Mouse (Mus musculus): Measurements from ENCODE around the gene Vps13d. TPM values are rescaled to one million over a fixed set of nuclear protein-coding genes. Genes with fewer than 3 reads are reported as not detected.
A peak's percentile ranks its signal among the peaks of the same experiment; 100 is the strongest.
"Not testable (repeated sequence)": the region's sequence is repeated elsewhere in the genome, so short reads cannot be mapped to it uniquely, and the experiment has no call there.

Vps13d gene
- polyA plus RNA-seq, 2 experiments from 2014 or later, result 9.2 to 17.9 TPM

DNA sequence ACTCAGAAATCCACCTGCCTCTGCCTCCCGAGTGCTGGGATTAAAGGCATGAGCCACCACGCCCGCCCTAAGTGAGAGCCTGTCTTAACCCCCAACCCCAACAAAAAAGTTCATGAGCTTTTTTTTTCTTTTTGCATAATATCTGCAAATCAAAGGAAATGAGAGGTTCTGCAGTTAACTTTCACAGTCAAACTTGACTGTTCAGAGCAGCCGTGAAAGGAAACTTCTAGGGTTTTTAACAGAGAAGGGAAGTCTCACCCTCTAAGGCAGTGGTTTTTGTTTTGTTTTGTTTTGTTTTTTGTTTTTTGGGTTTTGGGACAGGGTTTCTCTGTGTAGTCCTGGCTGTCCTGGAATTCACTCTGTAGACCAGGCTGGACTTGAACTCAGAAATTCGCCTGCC, 15.8 kb upstream of the Vps13d start:
- peak; percentile 55 for ATAC-seq

DNA sequence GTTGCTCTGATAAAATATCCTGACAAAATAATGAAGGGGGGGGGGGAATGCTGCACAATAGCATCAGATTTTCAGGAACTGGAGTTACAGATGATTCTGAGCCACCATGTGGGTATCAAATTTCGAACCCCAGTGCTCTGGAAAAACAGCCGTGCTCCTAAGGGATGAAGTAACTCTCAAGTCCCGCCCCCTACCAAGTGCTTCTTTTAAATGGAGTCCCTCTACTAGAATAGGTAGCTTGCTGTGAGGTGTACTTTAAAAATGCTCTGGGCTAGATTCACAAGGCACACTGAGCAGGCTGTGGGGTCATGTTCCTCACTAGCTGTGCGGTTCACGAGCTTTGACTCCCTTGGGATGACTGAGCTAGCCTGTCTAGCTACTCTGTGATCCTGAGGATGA, 14.9 kb upstream of the Vps13d start:
- no peak for ATAC-seq

DNA sequence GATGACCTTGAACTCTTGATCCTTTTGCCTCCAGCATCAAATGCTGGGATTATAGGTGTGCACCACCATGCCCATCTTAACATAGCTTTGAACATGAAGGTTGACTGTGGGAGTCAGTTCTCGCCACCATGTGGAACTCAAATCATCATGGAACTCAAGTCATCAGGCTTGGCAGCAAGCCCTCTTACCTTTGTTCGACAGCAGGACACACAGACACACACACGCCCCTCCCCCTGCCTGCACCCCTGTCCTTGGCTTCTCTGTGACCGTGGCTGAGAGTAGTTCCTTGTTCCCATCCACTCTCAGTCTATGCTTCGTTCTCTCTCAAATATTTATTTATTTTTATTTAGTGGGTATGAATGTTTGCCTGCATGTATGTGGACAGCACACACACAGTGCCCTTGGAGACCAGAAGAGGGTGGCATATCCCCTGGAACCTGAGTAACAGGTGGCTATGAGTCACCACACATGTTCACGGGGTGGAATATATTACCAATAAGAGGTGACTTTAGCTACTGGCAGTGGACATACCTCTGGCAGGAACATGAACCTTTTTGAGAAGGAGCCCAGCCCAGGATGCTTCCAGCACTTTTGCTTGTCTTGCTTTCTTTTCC, 14.4 kb upstream of the Vps13d start:
- no peak for ATAC-seq

DNA sequence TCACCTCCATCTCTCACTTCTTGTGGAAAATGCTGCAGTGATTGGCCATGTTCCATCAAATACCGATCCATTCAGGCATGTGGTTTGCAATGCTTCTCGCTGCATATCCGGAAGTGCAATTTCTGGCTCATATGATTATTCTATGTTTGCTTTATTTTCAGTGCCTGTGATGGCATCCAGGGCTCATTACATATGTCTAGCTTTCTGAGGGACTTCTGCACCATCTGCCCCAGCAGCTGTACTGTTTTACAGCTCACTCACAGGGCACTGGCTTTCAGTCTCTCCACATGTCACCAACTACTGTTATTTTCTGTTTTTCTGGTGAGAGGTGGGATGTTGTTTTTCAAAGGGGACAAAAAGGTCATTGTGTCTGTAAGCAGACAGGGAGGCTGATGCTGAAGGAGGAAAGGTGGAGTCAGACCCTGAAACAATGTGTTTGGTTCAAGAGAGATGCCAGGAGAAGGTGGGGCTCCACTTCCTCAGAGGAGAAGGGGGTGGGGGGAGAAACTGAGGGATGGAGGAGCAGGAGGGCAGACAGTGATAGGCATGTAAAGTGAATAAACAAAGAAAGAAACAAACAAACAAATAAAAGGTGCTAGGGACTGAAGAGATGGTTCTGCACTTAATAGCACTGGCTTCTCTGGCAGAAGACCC, 13.0 kb upstream of the Vps13d start:
- no peak for ATAC-seq

DNA sequence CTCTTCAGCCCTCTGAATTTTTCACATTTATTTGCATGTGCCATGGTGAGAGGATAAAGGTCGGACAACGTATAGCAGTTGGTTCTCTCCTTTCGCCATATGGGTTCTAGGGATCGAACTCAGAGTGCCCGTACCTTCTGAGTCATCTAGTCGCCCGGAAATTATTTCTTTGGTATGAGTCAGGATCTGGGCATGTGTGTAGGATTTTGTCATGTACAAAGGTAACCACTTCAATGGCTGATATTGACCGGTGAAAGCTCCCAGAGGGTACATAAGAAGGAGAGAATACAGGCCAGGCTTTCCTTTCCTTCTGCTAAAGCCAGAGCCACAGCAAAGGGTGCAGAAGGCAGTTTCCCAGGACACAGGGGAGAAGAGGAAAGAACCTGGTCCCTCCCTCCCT, 10.0 kb upstream of the Vps13d start:
- ATAC-seq, result no peak

DNA sequence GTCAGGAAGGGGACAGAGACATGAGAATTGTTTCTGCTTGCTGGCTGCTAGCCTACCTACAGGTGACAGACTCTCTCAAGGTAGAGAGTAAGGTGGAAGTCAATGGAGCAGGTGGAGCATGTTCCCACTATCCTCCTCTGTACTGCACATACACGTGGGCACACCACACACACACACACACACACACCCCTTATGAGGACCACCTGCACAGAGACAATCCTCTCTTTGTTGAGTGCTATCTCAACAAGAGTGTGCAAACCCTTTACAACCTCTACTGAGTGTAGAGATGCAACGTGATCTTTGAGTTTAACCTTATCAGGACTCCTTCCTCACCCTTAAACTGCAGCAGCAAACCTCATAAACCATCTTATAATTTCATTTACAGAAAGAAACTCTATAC, 8.5 kb upstream of the Vps13d start:
- ATAC-seq, result no peak

DNA sequence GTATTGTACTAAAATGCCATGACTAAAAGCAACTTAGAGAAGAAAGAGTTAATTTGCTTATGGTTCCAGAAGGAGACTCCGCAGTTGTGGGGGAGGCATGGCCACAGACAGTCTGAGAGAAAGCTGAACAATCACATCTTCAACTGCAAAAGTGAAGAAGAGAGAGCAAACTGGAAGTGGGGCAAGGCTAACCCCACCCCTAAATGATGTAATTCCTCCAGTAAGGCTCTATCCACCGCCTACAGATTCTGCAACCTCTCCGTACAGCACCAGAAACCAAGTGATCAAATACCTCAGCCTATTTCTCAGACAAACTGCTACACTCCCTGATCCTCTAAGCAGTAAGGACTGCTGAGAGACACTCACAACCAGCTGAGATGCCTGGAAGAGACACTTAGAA, 6.6 kb upstream of the Vps13d start:
- no peak for ATAC-seq

DNA sequence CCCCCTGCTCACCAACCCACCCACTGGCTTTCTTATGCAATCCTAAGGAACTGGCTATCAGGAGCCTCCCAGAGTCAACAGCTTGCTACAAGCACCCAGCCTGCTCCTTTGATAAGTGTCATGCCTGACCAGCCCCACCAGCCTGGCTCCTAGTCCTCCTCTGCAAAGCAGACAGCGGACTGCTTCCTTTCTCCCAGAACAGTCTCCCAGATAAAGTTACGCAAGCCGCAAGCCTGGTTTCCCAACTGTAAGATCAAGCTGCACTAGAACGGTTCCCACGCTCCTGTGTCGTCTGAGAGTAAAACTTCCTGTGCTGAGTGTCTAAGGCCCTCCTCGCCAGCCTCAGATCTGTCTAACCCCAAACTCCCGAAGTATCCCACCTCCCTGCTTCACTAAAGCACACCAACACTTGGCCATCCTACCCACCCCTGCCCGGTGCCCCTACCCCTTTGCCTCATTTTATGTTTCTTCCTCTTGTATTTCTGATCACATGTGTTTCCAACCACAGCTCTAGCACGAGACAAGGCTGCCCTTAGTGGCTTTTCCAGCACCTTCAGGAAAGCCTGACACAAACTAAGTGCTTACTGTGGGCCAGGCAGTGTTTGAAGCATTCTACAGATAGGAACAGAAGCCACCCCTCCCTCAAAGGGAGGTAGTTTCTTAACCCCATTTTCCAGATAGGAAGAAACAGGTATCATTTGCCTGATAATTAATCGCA, 5.3 kb upstream of the Vps13d start:
- ATAC-seq, result peak; percentile 26

DNA sequence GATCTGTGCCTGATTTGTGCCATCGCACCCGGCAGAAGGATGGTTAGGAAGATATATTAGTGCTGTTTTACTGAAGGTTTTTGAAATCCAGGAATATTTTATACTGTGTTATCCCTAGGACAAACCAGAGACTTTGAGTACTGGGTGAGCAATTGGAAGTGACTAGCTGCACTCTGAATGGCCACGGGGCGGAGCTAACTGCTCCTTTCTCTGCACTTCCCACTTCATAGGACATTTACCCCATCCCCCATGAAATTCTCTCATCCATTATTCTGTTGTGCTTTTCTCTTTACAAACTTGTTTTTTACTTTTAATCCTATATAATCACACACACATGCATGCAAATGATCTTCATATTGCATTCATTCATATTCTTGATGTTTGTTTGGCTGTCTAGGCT, 1.8 kb upstream of the Vps13d start:
- ATAC-seq, result no peak

DNA sequence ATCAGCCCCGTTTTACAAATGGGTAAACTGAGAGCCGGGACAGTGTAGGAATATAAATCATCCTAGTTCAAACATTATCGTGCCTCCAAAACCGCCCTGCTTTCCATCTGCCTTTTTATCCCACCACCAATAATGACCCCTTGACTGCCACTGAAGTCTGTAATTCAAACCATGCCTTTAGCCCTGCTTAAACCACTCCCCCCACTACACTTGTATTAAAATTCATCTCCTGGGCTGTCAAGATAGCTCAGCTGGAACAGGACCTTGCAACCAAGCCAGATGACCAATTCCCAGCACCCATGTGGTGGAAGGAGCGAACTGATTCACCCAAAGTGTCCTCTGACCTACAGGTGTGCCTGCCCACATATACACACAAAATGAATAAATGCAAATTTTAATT, 367 bp upstream of the Vps13d start:
- no peak for ATAC-seq

DNA sequence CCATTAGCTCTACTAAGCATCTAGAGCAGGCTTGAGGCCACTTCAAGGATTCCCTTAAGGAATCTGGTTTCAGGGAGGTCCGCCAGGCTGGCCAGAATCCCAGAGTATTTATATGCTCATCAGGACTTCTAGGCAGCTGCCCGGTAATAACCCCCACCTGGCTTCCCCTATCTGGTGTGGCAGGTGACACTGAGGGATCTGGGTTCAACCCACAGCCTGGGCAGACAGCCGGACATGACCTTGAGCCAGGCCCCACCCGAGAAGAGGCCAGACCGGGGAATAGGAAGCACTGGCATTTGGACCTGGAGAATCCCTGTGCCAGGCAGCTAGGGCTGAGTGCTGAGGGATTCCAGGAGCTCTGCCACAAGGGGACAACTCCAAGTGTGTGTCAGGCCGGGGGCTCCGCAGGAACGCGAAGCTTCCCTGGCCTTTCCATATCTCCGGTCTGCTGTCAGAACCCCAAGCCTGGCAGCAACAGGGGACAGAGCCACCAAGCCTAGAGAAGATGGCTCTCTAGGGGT, 754 bp downstream of the Vps13d start:
- peak; percentile 2 for ATAC-seq

DNA sequence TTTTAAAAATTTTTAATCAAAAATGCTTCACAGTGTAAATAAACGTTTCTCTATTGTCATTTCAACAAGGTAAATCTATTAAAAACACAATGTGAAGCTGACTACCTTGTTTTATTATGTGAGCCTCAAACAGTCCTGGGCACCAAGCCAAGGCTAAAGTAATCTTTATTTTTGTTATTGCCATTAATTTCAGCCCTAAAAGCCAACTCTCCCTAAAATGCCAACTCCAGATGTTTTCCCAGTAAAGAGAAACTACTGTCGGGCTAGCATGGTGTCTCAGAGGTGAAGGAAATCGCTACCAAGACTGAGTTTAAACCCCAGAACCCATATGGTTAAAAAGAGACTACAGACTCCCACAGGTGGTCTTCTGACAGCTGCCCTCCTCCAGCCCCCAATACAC, 1.4 kb downstream of the Vps13d start:
- no peak for ATAC-seq

DNA sequence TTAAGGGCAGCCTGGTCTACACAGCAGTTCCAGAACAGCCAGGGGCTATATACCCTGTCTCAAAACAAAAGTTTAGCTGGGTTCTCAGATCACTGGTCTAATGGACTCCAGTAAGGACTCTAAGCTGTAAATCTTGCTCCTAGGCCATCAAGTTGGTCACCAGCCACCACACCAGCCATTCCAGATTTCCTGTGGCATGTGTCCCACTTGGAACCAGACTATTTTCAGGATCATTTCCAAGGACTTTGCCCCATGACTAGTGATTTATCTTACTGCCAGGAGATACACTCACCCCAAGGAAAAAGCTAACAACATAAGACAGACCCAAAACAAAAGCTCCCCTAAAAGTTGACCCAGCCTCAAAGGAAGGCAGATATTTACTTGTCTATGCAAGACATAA, 2.1 kb downstream of the Vps13d start:
- ATAC-seq, result no peak

DNA sequence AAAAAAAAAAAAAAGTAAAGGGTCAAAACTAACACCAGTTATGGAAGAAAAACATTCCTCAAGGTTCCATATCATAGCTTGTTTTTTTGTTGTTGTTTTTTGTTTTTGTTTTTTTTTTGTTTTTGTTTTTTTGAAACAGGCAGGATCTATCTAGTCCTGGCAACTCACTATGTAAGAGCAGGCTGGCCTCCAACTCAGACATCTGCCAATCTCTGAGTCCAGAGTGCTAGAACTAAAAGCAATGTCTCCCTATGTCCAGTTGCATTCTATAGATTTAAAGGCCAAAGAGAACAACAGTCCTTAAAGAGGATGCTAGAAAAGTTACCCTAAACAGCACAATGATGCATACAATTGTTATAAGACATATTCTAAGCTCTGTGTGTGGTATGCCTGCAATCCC, 6.2 kb downstream of the Vps13d start:
- no peak for ATAC-seq

DNA sequence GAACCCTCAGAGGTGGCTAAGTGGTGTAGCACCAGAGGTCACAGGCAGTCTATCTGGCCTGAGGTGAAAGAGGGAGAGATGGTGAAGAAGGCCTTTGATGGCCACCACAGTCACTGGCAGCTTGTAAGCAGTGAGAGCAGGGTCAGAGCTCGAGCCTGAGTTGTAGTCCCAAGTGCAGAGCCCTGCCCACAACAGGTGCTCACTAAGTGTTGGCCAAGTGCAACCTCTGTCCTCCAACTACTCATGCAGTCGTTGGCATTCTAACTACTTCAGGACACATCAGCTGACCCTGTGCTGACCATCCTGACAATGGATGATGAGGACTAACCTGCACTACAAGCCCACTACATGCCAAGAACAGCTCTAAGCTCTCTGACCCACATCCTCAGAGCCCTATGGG, 7.2 kb downstream of the Vps13d start:
- ATAC-seq, result no peak

DNA sequence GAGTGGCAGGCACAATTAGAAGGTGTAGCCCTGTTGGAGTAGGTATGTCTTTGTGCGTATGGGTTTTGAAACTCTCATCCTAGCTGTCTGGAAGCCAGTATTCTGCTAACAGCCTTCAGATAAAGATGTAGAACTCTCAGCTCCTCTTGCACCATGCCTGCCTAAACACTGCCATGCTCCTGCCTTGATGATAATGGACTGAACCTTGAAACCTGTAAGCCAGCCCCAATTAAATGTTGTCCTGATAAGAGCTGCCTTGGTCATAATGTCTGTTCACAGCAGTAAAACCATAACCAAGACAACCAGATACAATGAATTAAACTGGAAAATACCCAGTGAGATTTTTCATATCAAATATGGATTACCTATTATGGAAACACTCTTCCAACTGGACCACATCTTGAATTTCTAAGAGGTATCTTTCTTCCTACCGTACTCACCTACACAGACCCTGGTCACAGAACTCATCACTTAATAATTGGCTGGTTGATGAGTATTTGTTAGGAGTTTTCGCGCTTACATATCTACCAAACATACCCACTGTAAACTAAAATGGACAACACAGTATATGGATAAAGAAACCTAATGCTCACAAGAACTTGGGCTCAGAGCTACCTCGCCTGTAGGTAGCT, 15.8 kb downstream of the Vps13d start:
- no peak for ATAC-seq

DNA sequence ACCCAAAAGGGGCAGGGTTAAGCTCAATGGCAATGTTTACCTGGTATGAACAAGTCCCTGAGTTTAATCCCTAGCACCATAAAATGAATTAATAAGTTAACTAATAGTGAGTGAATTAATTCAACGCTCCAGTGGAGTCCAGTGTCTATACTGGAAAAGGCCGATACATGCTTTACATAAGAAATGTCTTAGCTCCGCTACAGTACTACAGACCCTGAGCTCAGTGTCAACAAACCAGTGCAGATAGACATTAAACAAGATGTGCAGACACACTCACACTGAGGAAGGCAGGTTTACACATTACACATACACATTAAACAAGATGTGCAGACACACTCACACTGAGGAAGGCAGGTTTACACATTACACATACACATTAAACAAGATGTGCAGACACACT, 29.3 kb downstream of the Vps13d start:
- ATAC-seq, result not testable (repeated sequence)

DNA sequence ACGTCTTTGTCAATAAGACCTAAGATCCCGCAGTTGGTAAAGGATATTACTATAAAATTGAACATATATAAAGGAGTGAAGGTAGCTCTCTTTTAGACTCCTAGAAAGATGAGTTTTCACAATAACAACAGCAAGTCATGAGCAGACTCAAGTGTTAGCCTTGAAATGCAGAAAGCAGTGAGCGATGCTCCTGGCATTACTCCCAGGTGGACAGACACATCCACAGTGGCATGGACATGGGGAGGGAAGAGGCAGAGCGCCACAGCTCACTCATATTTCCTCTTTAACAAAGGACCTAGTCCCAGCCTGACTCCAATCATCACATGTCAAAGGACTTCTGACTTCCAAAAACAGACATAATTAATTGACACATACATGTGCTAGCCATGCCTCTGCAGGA, 30.7 kb downstream of the Vps13d start:
- ATAC-seq, result no peak

DNA sequence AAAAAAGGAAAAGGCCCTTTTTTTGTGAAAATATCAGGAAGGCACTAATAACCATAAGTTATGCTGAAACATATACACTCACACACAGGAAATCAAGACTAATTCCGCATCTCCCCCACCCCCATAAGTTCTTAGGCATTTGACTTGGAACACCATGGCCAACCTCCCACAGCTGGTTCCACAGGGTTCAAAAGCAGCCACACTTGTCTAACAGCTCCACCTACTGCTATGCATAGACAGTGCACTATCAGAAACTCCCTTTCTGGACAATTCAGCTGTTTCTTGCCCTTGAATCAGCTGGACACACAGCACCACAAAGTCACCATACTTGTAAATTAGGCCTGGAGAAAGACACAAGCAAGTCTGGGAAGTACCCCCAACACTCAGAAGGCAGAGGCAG, 33.6 kb downstream of the Vps13d start:
- ATAC-seq, result no peak

DNA sequence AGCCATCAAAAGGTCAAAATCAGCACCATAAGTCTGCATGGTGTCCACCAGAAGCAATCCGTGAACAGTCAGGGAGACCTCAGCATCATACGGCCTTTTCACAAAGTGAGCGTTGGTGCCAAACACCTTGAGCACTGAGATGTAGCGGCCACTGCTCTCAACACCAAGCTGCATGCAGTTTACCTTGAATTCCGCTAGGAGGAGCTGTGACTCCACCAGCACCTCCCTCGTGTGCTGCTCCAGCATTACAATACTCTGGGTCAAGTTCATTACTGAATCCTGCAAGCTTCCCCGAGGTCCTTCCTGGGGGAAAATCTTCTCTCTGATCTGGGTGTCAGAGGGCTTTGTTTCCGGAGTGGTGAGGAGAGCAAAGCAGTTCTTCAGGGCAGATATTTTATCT, 38.8 kb downstream of the Vps13d start:
- peak; percentile 85 for ATAC-seq

DNA sequence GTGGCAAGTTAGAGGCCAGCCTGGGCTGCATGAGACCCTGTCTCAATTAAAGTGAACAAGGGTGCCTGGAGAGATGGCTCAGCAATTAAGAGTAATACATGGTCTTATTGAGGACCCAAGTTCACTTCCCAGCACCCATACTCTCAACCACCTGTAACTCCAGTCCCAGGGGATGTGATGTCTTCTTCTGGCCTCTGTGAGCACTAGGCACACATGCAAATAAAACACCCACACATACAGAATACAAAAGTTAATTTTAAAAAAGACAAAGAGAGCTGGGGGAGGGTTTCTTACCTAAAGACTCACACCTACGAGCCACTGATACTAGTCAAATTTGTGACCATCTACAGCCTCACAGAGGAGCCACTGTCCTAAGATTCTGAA, 43.7 kb downstream of the Vps13d start:
- ATAC-seq, result no peak

DNA sequence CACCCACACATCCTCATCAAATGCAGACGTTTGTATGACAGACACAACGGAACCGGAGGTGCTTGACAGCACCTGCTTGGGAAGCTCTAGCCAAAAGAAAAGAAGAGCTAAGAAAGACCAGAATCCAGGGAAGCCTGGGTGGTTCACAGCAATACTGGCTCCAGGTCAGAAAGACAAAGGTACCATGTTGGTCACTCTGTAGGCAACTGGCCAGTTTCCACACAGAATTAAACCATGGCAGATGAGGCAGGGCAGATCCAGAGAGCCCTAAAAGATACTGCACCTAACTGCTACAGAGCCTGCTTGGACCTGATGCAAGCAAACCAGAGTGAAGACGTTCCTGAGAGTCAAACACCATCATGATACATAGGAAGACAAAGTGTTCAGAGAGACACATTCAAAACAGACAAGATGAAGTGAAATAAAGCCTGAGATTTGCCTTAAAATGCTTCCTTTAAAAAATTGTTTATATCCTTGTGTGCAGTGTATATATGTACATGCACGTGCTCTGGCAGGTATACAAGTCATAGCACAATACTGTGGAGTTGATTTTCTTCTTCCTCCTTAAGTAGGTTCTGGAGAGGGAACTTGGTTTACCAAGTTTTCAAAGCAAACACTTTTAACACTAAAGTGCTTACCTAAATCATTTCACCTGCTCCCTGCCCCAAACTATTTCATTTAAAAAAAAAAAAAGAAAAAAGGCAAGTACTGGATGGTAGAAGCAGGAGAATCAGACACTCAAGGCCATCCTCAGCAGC, 44.3 kb downstream of the Vps13d start:
- no peak for ATAC-seq
